Mouse (Mus musculus): Measurements from ENCODE around the gene Zc3h13.

GRCm38 (mm10) chr14:75307855-75308254 is 23.7 kb downstream of the Zc3h13 start:
- TF ChIP-seq CTCF (IDR thresholded peaks at IDR 0.05; ENCODE audit: low read depth) (no peak), EP300 (IDR thresholded peaks at IDR 0.05; ENCODE audit: low read depth) (no peak)

Measured in heart, postnatal 0 days (tissue).